Mouse (Mus musculus) intestine, embryonic 16.5 days (tissue): ENCODE measurements around the gene Nr1i2. TPM values are rescaled to one million over a fixed set of nuclear protein-coding genes. Genes with fewer than 3 reads are reported as not detected.
"Not testable (repeated sequence)": the region's sequence is repeated elsewhere in the genome, so short reads cannot be mapped to it uniquely, and the experiment has no call there.

Source experiments
- ATAC-seq: fragments of 200-750 bp; cut with Nextera tagmentation; 2 replicates; pipeline ENCODE4 v1.8.0; 2017; ENCODE audit warnings: moderate TSS enrichment, moderate library complexity
- H3K27ac ChIP-seq: fragments of 300-500 bp; sonication (generic); 2 replicates; pipeline ENCODE4 v1.5.1; 2014; ENCODE audit warnings: mild to moderate bottlenecking, low read length
- H3K27me3 ChIP-seq: fragments of 300-500 bp; sonication (generic); replicated peaks from 2 replicates; pipeline ENCODE4 v1.6.1; 2014; ENCODE audit warnings: low read length, control low read depth, mixed read lengths; ENCODE audit not compliant: control insufficient read depth, insufficient read depth
- H3K36me3 ChIP-seq: fragments of 300-500 bp; sonication (generic); 2 replicates; pipeline ENCODE4 v1.6.1; 2014; ENCODE audit warnings: low read length, control low read depth; ENCODE audit not compliant: control insufficient read depth, insufficient read depth
- H3K4me1 ChIP-seq: fragments of 300-500 bp; sonication (generic); 2 replicates; pipeline ENCODE4 v1.6.1; 2014; ENCODE audit warnings: low read length, control low read depth, mixed read lengths; ENCODE audit not compliant: control insufficient read depth, insufficient read depth
- H3K4me2 ChIP-seq: fragments of 300-500 bp; sonication (generic); 2 replicates; pipeline ENCODE4 v1.6.1; 2014; ENCODE audit warnings: low read depth, low read length, control low read depth
- H3K4me3 ChIP-seq: fragments of 300-500 bp; sonication (generic); 2 replicates; pipeline ENCODE4 v1.5.1; 2014; ENCODE audit warnings: mild to moderate bottlenecking, low read length
- H3K9ac ChIP-seq: fragments of 300-500 bp; sonication (generic); 2 replicates; pipeline ENCODE4 v1.6.1; 2014; ENCODE audit warnings: low read depth, low read length
- H3K9me3 ChIP-seq: fragments of 300-500 bp; sonication (generic); 2 replicates; pipeline ENCODE4 v1.6.1; 2016; ENCODE audit warnings: low read length, control low read depth; ENCODE audit not compliant: control insufficient read depth
- WGBS: fragments of 180-500 bp; shearing (Covaris S2); extraction: QIAGEN DNeasy Blood & Tissue Kit; methylation state at CpG from one replicate; pipeline ENCODE4 v1.1.7; 2014; 5-methylcytosine and 5-hydroxymethylcytosine counted together
- polyA plus RNA-seq: library from polyadenylated mRNA; unstranded; fragments of >200 nt; fragmentation: Nextera tagmentation; extraction: Ambion mirVana; gene quantifications from 2 replicates; pipeline ENCODE4 v1.2.1, GENCODE M21; 2015

Gene Nr1i2
- 17.4 and 17.9 TPM in 2 replicates for polyA plus RNA-seq

DNA sequence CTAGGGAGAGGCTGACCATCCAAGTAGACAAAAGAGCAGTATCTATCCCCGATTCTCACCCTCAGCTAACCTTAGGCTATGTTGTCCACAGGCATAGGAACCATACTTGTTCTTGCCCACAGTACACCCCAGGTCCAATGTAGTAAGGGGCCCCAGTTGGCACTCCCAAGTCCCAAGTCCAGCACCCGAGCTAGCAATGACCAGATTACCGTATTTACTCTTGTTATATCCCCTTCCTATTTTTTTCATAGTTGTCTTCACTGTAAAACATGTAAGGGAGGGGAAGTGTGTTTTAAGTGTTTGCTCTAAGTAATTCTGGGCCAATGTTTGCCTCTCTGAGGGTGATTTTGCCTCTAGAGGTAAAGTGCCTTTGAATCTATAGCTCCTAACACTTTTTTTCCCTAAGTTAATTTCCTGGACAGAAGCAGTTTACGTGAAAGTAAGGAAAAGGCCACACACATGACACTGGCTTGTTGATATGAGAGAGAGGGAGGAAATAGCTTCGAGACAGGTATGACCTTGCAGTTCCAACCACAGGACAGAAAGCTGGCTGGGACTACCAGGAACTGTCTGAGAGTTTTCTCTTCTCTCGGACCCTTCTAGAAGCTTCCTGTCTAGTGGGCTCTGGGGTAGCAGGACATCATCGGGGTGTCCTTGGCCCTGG, at the start of gene Nr1i2:
TSS of gene Nr1i2 (minus strand) at position 140 of the 664 bp plus-strand sequence.
- Histone ChIP-seq H3K27me3 (no peaks in the 10 kb centered on the region), H3K36me3 (no peaks in the 10 kb centered on the region), H3K4me1 (peaks cover 3% of the 10 kb centered on the region; the same call in 1 of the 2 replicates), H3K27ac (peak within 1 kb of the TSS; percentile 94), H3K4me3 (peak within 1 kb of the TSS; percentile 55), H3K9ac (peak within 1 kb of the TSS; percentile 71), H3K4me2 (peak within 1 kb of the TSS; percentile 53), H3K9me3 (no peaks in the 10 kb centered on the region)
- ATAC-seq: peak; percentile 94
- WGBS: 37% methylated on average over 7 of the region's 7 CpGs

DNA sequence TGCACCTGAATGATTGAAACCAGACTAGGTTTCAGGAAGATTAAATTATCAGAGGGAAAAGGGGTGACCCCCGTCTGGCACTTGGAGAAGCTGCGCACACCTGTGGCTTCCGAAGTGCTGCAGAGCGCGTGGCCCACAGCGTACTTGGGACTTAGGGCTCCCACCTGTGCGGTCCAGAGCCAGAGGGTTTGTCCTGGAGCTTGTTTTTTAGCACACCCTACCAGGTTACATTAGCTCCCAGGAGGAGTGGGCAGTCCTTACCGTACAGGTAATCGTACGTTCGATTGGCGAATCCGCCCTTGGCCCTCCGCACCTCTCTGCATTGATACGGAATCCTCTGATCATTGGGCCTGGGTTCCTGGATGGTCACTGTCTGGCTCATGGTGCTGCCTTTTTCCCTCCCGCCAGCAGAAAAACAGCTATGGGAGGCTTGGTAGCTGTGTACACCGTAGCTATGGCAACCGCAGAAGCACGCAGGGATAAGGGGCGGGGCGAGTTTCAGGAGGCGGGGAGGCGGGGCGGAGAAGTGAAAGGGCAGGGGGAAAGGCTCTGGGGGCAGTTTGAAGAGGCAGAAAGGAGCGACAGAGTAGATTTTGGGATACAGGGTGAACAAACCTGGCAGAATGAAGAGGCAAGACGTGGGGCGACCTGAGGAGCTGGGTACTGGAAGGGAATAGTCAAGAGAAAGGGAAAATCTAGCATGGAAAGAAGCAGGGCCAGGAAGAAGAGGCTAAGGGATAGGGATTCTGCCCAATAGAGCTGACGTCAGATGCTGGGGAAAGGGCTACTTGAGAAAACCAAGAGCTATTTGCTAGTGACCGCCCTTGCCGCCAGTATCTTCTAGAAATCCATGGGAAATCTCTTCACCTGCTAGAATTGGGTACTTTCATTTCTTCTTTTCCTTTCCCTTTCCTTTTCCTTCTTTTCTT, 47.0 kb upstream of the Nr1i2 start, which contains the start of gene Maats1:
TSS of gene Maats1 (minus strand) at position 748 of the 929 bp plus-strand sequence.
- Histone ChIP-seq H3K36me3 (no peaks in the 10 kb centered on the region), H3K4me3 (peak within 1 kb of the TSS; percentile 44), H3K27ac (no peak within 1 kb of the TSS), H3K4me1 (peaks cover 10% of the 10 kb centered on the region), H3K4me2 (peak within 1 kb of the TSS; percentile 81), H3K27me3 (no peaks in the 10 kb centered on the region), H3K9ac (peak within 1 kb of the TSS; percentile 58), H3K9me3 (no peaks in the 10 kb centered on the region)
- peak; percentile 89 for ATAC-seq
- WGBS: 11% methylated on average over 30 of the region's 30 CpGs

DNA sequence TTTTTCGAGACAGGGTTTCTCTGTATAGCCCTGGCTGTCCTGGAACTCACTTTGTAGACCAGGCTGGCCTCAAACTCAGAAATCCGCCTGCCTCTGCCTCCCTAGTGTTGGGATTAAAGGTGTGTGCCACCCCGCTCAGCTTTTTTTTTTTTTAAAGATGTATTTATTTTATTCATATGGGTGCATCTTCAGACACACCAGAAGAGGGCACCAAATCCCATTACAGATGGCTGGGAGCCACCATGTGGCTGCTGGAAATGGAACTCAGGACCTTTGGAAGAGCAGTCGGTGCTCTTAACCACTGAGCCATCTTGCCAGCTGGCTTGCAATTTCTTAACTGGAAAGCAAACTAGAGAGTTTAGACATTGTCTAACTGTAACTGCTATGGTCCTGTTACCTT, 43.5 kb upstream of the Nr1i2 start:
- not testable (repeated sequence) for H3K27ac ChIP-seq, H3K4me1 ChIP-seq, H3K9me3 ChIP-seq, ATAC-seq, H3K27me3 ChIP-seq, H3K9ac ChIP-seq, H3K36me3 ChIP-seq, H3K4me2 ChIP-seq, H3K4me3 ChIP-seq
- WGBS: 82% methylated on average over 4 of the region's 4 CpGs

DNA sequence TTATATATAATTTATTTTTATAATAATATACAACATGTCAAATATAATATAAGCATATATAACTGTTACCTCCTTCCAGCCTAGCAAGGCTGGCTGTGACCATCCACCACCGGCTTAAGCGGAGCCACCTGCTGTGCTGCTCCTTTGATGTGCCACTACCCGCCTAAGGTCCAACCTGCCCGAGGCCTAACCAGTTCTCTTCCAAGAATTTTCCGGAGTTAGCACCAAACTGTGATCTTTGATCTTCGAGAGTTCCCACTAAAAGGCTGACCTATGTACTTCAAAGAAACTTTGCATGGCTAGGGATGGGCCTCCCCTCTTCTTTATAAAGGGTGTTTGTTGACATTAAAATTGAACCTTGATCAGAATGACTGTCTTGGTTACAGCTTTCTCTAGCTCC, 39.8 kb upstream of the Nr1i2 start:
- Histone ChIP-seq H3K27ac (no peak overlapping the region), H3K4me3 (no peak overlapping the region), H3K9me3 (no peaks in the 10 kb centered on the region), H3K4me2 (no peak overlapping the region), H3K9ac (no peak overlapping the region), H3K4me1 (no peaks in the 10 kb centered on the region), H3K27me3 (no peaks in the 10 kb centered on the region), H3K36me3 (no peaks in the 10 kb centered on the region)
- WGBS: 27% methylated on average over 6 of the region's 6 CpGs
- ATAC-seq: peak; percentile 93

DNA sequence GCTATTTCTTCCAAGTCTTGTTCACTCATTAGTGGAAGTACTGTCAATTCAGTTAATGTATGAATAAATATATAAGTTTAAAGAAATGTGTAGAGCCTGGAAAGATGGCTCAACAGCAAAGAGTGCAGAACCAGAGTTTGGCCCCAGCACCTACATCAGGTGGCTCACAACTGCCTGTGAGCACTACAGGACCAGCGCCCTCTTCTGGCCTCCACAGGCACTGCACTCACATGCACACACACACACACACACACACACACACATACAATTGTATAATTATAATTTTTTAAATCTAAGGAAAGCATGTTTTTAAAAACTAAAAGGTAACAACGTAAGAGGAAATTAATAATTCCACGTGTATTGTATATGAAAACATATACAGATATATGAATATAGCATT, 34.7 kb upstream of the Nr1i2 start:
- no peak for ATAC-seq
- Histone ChIP-seq H3K27ac (no peak overlapping the region), H3K4me1 (no peaks in the 10 kb centered on the region), H3K27me3 (no peaks in the 10 kb centered on the region), H3K4me2 (no peak overlapping the region), H3K36me3 (no peaks in the 10 kb centered on the region), H3K4me3 (no peak overlapping the region), H3K9ac (no peak overlapping the region), H3K9me3 (no peaks in the 10 kb centered on the region)
- WGBS: 84% methylated on average over 3 of the region's 3 CpGs

DNA sequence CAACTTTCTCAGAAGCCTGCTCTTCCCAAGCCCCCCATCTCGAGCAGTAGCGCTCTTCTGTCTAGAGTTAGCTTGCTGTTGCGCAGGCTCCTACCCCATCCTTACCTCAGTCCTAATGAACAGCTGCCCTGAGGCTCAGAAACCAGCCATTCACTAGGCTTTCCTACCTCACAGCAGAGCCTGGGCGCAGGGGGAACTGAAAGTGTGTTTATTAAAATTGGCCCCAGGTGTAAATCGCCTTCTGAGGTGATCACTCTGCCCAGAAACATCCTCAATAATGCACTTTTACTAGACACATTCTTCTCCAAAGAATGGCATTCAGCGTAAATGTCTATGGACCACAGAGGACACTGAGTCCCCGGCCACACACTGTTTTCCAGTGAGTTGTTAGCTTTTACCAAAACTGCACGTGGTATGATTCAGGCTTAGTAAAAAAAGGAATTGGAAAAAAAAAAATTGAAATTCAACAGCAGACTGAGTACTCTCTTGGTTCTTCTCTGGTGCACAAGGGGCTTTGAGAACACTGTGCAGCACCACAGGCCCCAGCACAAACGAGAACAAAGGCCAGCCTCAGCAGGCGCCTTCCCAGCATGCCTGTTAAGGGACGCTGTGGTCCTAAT, 32.3 kb upstream of the Nr1i2 start:
- WGBS: 87% methylated on average over 11 of the region's 11 CpGs
- H3K4me1 ChIP-seq: no peaks in the 10 kb centered on the region
- H3K36me3 ChIP-seq: no peaks in the 10 kb centered on the region
- ATAC-seq: no peak
- H3K9ac ChIP-seq: no peak overlapping the region
- H3K27ac ChIP-seq: no peak overlapping the region
- no peaks in the 10 kb centered on the region for H3K27me3 ChIP-seq
- no peak overlapping the region for H3K4me3 ChIP-seq
- H3K4me2 ChIP-seq: no peak overlapping the region
- H3K9me3 ChIP-seq: no peaks in the 10 kb centered on the region

DNA sequence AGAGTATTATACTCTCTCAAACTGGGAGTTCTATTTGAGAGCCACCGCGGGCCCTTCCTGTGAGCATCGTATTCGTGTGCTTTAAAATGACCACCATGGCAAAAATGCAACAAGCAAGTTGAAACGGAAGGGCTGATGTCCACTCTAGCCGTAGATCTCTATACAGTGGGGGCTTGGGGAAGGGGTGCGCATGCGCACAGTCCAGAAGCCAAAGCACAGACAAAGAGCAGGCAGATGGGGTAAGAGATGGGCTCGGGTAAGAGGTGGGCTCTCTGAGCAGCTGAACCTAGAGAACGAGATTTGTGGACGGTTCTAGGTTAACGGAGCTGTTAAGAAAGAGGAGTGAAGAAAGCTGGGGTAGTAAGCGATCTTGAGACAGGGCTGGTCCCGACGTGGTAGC, 29.7 kb upstream of the Nr1i2 start:
- Histone ChIP-seq H3K4me3 (no peak overlapping the region), H3K4me1 (no peaks in the 10 kb centered on the region), H3K9ac (no peak overlapping the region), H3K36me3 (no peaks in the 10 kb centered on the region), H3K9me3 (no peaks in the 10 kb centered on the region), H3K27me3 (no peaks in the 10 kb centered on the region), H3K27ac (no peak overlapping the region), H3K4me2 (no peak overlapping the region)
- 91% methylated on average over 15 of the region's 15 CpGs for WGBS
- no peak for ATAC-seq

DNA sequence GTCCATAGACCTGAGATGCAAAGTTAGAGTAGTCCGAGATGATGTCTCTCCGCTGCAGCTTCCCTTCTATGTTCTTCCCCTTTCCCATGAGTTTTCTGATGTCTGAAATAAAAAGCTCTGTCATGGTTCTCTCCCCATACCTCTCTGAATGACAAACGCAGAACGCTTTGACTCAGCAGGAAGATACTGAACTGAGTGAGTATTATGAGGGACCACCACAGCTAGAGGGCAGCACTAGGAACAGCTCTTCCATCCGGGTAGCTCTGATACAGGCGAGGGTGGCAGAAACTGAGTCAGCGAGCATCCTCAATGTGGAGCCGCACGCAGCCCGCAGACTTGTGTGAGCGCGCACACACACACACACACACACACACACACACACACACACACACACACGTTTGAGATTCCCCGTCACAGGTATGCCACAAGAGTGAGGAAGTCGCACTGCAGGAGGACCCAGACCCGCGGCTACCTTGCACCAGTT, 26.9 kb upstream of the Nr1i2 start:
- H3K9ac ChIP-seq: no peak overlapping the region
- H3K27me3 ChIP-seq: no peaks in the 10 kb centered on the region
- H3K36me3 ChIP-seq: no peaks in the 10 kb centered on the region
- H3K27ac ChIP-seq: no peak overlapping the region
- no peak overlapping the region for H3K4me2 ChIP-seq
- no peaks in the 10 kb centered on the region for H3K9me3 ChIP-seq
- no peaks in the 10 kb centered on the region for H3K4me1 ChIP-seq
- WGBS: 29% methylated on average over 17 of the region's 17 CpGs
- H3K4me3 ChIP-seq: no peak overlapping the region
- ATAC-seq: peak; percentile 53; the same call in 1 of the 2 replicates

DNA sequence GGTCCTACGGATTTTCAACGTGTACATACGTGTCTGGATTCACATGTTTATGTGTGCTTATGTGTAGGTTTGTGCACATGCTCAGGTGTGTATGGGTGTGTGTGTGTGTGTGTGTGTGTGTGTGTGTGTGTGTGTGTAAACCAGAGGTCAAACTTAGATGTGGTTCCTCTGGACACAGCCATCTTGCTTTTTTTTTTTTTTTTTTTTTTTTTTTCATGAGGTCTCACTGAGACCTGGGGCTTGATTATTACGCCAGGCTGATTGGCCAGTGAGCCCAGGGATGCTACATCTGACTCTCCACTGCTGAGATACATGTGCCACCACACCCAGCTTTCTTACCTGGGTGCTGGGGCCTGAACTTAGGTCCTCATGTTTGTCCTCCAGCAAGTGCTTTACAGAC, 24.5 kb upstream of the Nr1i2 start:
- Histone ChIP-seq H3K9me3 (no peaks in the 10 kb centered on the region), H3K9ac (no peak overlapping the region), H3K4me2 (no peak overlapping the region), H3K4me1 (no peaks in the 10 kb centered on the region), H3K36me3 (no peaks in the 10 kb centered on the region), H3K27ac (no peak overlapping the region), H3K27me3 (no peaks in the 10 kb centered on the region), H3K4me3 (no peak overlapping the region)
- 98% methylated on average over 4 of the region's 4 CpGs for WGBS
- no peak for ATAC-seq
